Mouse (Mus musculus) gastrocnemius, postnatal 10 days (tissue): ENCODE measurements around the gene Lyl1. TPM values are rescaled to one million over a fixed set of nuclear protein-coding genes. Genes with fewer than 3 reads are reported as not detected.

ENCODE experiments used
- DNase-seq: peaks from one replicate; pipeline ENCODE4 v3.0.0; 2021; ENCODE audit warnings: mixed read lengths
- long read RNA-seq, 2 experiments: library from polyadenylated mRNA; stranded (forward); transcript quantifications; one replicate each; pipeline ENCODE4 v2.0.0; 2021
- total RNA-seq, 2 experiments: library from RNA; stranded (reverse); gene quantifications; 2 replicates each; pipeline ENCODE4 v1.2.3; 2021

The Lyl1 gene
- 1 to 10 TPM; 3.3 to 5.4 TPM for total RNA-seq
- long read RNA-seq, experiment 1, partial matches to known transcripts, result 1 of 3 reads
- long read RNA-seq, experiment 1, other reads (novel, unspliced or antisense), result 0 of 3 reads
- long read RNA-seq, experiment 2, partial matches to known transcripts, result 0 of 1 reads
- long read RNA-seq, experiment 2, other reads (novel, unspliced or antisense), result 0 of 1 reads

DNA sequence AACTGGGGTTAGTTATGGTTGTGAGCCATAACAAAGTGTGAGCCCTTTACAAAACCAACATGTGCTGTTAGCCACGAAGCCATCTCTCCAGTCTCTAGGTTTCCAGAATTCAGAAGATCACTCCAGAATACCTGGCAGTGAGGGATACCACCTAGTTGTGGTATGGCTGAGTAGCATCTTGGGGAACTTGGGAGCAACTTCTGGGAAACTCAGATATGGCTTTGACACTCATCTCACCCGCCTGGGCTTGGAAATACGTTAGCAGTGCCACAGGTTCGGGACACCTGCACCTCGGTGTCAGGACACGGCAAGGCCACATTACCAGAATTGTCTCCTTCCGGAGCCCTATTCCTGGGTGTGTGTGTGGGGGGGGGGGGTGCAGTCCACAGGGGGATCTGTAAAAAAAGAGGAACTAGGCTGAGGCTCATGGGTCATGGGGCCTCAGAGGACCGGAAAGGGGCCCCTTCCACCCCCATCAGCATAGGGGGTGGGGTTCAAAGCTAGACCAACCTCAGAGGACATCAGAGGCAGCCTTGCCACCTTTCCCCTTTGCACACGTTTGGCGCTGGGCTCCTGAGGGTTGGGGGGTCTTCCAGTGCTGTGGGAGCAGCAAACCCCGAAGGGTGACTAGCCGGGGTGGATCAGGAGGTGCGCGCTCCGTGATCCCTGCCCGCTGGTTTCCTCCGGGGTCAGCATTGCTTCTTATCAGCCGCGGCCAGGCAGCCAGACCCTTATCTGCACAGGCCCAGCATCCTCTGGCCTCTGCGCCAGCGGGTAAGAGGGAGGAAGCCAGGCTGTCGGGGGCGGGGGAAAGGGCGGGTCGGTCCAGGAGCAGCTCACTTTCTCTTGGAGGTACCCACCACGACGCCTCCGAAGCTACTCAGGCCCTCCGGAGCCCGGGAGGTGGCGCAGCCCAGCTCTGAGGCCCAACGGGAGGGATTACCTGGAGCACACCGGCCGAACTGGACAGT lies at the start of gene Lyl1:
Gene Lyl1 (plus strand): TSS at position 517 of the 971 bp plus-strand sequence.
- DNase-seq, result peak; percentile 44

GRCm38 (mm10) chr8:84653092-84653631 lies 48.1 kb upstream of the Lyl1 start:
- no peak for DNase-seq

GRCm38 (mm10) chr8:84654597-84654996 lies 46.7 kb upstream of the Lyl1 start:
- no peak for DNase-seq

DNA sequence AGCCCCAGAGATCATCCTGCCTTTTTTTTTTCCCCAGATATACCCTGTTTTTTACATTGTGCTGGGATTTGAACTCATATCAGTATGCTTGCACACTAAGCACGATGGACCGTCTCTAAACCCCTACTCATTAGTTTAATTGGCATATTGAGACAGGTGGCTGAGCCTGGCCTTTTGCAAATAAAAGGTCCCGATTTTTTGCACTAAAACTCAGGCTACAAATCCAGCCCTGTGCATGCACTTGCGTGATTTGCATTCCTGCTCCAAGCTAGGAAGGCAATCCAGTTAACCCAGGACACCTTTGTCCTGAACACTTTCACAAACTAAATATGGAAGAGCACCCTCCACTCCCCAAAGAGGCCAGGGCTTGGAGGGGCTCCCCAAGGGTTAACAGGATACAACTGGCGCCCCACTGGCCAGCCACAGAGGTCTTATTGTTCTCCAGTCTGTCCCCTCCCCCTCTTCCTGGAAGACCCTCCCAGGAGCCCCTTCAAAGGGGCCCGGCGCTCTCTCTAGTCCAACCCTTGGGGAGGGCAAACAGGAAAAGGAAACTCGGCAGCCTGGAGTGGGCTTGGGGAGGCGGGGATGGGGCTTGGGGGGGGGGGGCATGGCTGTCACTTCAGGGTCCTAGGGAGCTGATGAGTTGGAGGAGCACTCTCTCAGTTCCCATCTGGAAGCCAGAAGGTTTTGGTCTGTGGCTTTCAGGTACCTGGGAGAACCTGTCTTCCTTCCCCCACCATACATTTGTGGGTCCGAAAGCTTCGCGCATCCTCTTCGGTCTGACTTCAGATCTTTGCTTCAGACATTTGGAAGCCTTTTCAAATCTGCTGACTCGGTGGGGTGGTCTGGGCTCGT lies 45.7 kb upstream of the Lyl1 start:
- DNase-seq, result no peak

GRCm38 (mm10) chr8:84656191-84656525 lies 45.1 kb upstream of the Lyl1 start:
- DNase-seq, result no peak

GRCm38 (mm10) chr8:84656641-84657126 lies 44.6 kb upstream of the Lyl1 start:
- DNase-seq, result peak; percentile 49

- no peak for DNase-seq
Observed at GRCm38 (mm10) chr8:84657203-84657602, 44.1 kb upstream of the Lyl1 start.

DNA sequence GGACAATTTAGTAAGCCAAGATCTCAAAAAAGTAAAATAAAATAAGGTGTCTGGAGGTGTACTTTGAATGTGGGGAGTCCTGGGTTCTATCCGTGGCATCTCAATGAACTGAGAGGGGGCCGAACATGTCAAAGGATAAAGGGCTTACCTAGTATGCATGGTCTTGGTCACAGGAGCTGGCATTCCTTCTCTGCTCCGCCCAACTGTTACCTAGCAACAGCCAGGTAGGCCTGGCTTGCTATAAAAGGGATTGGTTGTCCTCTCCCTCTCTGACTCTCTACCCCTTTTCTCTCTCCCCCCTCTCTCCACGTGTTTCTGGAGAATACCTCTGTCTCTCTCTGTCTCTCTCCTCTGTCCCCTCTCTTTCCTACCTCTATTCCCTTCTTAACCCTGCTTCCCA lies 43.6 kb upstream of the Lyl1 start:
- no peak for DNase-seq

DNA sequence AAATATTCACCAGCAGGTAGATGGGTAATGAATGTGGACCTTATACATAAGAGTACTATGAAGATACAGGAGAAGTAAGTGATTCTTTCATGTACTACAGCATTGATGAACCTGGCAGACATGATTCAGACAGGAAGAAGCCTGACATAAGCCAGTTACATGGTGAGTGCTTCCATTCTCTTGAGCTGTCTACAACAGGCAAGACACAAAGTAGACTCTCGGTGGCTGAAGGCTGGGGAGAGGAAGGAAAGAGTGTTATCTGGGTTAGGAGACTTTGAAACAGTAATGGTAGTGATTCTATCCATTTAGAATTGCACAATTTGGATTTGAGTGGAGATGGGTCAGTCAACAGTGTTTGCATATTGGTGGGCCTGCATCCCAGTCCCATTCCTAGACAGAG lies 42.3 kb upstream of the Lyl1 start:
- no peak for DNase-seq

DNA sequence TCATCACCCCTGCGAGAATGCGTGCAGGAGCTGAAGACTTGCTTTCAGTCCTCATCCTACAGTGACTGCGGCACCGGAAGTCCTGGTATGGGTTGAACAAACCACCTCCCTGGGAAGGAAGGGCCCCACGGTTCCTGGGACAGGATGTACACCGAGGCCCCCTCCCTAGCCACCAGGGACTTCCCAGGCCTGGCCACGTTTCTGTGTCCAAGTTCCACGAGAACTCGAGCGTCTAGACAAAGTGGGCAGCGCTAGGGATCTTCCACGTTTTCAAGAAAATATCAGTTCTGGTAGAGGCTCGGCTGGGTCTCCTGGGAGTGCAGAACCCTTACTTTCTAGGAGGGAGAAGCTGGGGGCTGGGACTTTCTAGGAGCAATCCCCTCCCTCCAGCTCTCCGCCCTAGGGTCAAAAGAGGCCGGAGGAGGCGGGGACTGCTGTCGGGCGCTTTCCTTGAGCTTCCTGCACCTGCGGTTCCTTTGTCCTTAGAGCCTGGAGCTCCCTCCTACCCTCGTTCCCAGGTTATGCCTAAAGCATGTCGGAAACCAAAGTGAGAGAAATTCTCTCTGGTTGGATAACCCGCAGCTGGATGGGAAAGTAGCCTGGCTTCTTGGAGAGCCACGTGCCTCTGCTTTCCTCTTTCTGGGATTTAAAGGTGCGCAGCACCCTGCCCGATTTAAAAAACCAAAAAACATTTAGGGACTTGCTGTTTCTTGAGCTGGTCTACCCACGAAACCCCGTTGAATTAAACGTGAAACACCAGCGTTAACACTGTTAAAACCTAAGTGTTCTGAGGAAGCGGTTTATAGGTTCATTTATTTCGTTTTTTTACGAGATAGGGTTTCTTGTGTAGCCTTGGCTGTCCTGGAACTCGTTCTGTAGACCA lies 41.1 kb upstream of the Lyl1 start:
- DNase-seq, result peak; percentile 41

DNA sequence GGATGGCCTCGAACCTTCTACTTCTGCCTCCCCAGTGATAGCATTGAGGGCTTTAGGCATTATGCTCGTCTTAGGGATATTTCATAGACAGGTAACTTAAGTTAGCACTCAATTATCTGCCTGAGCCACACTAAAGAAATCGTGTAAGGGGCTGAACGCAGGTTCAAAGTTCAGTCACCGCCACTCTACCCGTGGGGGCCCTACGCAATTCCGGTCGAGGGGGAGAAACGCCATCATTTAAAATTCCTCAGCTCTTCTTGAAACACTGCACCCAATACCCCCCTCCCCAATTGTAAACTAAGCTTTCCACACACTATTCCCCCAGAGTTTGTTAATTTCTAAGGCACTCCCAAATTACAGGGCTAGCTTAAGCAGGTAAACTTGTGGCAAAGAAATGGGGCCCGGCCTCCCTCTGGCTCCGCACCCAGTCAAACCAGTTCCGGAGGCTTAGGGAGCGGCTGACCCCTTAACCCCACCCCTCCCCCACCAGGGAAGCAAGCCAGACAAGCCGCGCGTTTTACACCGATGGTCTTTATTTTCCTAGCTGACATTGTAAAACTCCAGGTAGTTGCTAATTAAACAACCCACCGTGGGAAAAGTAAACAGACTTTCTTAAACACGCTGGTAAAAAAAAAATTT lies 40.3 kb upstream of the Lyl1 start:
- peak; percentile 58 for DNase-seq

- peak; percentile 80 for DNase-seq
Observed at GRCm38 (mm10) chr8:84661458-84661871, 39.8 kb upstream of the Lyl1 start.

DNA sequence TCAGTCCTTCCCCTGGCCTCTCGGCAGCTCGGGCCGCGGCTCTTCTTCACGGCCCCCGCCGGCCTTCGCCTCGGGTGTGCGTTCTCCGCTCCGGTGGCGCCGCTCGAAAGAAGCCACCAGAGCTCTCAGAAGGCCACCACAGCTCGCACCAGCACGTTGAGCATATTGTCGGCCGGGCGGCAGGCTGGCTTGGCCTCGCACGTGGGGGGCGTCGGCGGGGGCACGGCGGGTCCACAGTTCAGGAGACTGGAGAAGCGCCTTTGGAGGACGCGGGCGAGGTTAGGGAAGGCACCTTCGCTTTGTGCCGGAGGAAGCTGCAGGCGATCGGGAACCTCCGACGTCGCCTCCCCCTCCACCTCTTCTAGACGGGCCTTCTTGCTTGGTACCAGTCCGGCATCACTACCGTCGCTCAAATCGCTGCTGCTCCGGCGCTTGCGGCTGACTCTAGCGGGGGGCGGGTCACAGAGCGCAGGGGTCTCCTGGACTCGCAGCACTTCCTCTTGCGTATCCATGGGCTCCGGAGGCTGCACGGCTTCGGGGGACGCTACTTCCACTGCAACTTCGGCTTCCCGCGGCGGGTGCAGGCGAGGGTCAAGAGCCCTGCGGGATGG lies 39.2 kb upstream of the Lyl1 start:
- DNase-seq, result peak; percentile 50

GRCm38 (mm10) chr8:84662581-84663065 lies 38.6 kb upstream of the Lyl1 start, which contains the start of gene Ier2:
Gene Ier2 (minus strand): TSS chr8:84662852.
- peak; percentile 90 for DNase-seq

DNA sequence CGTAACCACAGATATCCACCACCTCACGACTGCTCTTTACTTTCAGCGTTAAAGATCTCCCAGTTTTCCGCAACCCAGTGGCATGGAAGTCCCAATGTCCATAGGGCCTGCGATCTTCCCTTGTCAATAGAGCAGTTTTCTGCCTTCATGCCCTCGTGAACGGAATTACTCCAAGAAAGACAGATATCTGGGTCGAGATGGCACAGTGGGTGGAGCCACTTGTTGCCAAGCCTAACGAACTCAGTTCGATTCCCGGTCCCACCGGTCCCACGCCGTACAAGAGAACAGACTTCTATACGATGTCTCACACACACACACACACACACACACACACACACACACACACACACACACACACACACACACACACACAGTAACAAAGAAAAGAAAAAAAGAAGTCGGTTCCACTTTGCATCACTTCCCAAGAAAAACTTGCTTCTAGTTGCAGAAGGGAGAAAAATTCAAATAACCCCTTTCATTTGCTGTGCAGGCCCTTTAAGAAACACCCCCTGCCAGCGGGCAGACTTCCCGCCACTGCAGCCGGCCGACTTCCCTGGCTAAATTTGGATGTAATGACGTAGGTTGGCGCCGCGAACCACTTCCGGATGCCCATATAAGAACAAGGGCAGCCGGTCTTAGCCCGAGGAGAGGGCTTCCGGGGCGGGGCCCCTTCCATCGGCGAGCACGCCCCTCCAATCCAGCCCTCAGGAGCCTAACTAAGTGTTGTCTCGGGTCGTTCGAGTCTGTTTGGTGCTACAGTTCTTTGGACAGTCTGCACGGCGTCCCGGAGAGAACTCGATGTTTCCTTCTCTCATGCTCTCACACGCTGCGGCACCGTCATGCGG lies 37.6 kb upstream of the Lyl1 start:
- peak; percentile 97 for DNase-seq

- DNase-seq, result peak; percentile 65
Observed at GRCm38 (mm10) chr8:84664566-84665384, 36.5 kb upstream of the Lyl1 start.

GRCm38 (mm10) chr8:84665385-84665893 lies 35.8 kb upstream of the Lyl1 start:
- no peak for DNase-seq

DNA sequence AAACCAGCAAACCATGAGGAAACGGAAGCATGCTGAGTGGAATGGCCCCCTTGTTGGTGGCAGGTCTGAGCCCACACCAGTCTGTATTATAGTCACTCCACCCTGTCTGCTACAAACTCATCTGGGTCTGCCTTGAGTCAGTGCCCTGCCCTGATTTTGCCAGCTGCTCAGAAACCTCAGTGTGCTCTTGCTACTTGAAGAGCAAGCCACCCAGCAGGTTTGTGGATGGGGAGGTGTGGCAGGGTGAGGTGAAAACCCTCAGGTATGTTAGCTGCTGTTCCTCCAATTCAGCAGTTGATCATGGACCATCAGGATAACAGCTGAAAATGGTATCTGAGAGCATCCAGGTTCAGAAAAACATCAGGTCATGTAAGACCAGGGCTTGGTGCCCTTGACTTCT lies 33.2 kb upstream of the Lyl1 start:
- DNase-seq, result no peak
